Mouse (Mus musculus): ENCODE measurements at regions not wholly inside any gene's neighbourhood (a gene's known extent, or its start where the extent isn't known, plus 50 kb on each side); places are given as distances from the start of the nearest gene placed in this dataset.

DNA sequence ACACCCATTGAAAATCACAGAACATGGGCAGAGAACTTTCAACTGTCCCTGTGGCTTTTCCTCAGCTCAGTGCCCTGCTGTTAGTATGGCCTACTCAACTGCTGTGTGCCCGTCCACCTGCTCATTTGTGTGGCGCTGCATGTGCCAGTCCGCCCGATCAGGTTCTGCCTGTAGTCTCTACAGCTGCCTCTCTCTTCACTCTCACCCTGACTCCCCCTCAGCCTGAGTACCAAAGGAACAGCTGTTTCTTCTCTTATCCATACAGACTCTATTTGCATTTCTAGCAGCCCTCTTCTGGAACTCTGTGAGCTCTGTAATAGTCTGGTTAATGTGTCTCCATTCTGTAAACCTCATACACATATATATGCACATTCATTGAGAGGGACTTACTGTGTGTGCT is 329.1 kb upstream of the Spred2 start:
- DNase-seq (ENCODE audit: low spot score), result no peak

GRCm38 (mm10) chr11:19596336-19596735 is 327.8 kb upstream of the Spred2 start:
- DNase-seq (ENCODE audit: low spot score), result no peak

DNA sequence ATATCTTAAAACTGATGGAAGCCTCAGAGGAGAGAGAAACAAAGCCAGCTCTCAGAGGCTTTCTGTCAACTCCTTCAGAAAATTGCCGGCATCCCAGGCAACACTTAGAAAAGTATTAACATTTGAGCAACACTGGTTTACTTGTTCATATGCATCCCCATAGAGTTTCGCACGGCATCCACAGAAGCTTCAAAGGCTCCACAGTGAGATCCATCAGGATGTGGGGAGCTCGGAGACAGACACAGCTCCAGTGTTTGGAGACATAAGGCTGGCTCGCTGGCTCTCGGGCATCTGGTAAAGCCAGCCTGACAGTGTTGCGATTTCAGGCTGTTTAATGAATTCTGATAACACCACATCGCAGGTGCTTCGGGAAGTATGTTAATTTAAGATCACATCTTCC is 324.7 kb upstream of the Spred2 start:
- no peak for DNase-seq (ENCODE audit: low spot score)

DNA sequence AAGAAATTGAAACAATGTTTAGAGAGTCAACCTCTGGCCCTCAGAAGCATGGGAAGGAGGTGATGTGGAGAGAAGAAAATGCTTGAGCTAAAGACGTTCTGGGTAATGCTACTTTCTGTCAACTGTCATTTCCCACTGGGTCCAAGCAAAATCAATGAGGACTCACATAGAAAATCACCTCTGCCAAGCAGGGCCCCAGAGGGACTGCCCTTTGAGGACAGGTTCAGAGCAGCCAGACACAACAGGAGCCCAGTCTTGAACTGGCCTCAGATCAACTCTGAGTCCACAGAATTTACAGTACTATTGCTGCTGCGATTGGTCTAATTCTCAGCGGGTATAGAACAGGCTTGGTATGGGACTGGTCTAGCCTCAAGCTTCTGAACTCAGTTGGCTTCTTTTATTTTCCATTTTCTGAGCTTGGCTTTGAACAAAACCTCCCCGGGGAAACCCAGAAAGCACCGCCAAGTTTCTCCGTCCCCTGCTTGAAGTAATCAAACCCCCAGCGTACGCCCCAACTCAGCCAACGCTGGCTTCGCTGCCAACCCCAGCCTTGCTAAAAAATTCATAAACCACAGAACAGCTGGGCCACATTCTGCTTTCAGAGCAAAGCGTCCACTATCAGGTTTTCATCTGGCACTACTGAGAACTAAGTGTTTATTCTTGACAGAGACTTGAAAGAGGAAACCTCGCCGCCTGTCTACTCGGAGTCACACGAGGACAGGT is 322.8 kb upstream of the Spred2 start:
- no peak for DNase-seq (ENCODE audit: low spot score)

DNA sequence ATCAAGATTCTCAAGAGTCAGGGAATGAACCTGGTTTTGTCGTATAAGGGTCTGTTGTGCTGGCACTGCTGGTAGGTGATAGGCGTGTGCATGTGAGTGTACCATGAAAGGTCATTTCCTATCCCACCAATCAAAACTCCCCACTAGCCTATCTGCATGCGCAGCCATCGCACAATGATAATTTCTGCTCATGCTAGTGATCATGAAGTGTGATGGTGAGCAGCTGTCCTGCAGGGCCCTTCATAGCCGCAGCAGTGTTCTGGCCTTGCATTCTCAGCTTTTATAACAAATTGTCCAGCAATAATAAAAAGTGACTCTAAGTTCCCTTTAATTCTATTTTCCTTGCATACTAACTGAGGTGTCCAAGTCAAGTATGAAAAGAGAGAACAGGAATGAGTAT is 321.7 kb upstream of the Spred2 start:
- DNase-seq (ENCODE audit: low spot score), result no peak

GRCm38 (mm10) chr11:19605602-19606001 is 318.6 kb upstream of the Spred2 start:
- DNase-seq (ENCODE audit: low spot score), result no peak

GRCm38 (mm10) chr11:19606943-19607342 is 317.2 kb upstream of the Spred2 start:
- DNase-seq (ENCODE audit: low spot score), result no peak

DNA sequence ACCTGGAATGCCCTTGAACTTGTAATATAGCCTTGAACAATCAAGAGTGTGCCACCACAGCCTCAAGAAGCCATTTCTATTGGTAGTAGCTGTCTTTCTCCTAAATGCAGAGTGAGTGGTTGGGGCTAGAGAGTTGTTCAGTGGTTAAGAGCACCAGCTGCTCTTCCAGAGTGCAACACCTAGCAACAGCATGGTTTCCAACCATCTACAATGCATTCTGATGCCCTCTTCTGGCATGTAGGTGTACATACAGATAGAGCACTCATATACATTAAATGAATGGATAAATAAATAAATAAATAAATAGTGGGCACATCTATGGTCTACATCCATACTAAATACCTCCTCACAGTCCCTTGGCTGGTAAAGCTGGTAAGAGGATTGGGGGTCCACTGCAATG is 316.2 kb upstream of the Spred2 start:
- no peak for DNase-seq (ENCODE audit: low spot score)

DNA sequence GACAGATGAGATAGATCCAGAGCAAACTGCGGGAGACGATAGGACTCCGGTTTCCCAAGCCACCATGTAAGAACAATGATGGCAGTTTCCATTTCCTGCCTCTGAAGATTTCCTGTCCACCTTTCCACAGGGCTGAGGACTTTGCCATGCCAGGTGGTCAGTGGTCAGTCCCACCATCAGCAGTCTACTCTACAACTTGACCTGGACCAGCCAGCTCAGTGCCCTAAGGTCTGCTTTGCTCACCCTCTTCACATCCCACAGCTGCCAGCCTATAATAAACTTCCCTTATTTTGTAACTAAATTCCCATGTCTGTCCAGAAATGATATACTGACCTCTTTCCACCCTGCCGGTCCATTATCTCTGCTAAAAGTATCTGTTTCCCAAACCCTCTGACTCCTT is 315.7 kb upstream of the Spred2 start:
- DNase-seq (ENCODE audit: low spot score), result no peak

DNA sequence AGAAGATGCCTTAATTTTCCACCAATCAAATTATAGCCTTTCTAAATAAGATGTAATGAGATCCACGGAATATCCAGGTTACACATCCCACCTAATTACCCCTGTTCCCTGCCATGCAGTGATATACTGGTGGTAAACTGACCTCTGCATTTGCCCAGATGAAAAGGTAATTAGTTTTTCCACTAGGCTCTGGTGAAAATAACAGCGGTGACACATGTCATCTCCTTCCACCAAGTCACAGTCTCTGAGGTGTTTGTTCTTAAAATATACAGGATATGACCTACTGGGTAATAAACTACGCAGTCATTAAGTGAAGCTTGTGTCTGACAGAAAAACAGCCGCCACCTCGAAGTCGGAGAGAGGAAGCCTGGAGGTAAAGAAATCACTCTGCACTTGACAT is 313.6 kb upstream of the Spred2 start:
- DNase-seq (ENCODE audit: low spot score), result no peak

DNA sequence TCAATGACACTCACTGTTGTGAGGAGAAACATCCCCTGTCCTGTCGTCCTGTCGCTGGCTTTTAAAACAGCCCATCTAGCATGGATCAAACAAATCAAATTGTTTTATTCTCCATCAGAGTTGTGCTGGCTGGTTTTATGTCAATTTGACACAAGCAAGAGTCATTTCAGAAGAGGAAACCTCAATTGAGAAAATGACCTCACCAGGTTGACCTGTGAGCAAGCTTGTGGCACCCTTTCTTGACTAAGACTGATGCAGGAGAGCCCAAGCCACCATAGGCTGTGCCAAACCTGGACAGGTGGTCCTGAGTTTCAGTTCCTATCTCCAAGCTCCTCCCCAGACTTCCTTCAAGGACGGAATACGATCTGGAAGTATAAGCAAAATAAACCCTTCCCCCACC is 313.0 kb upstream of the Spred2 start:
- no peak for DNase-seq (ENCODE audit: low spot score)

- DNase-seq (ENCODE audit: low spot score), result no peak
Measured at GRCm38 (mm10) chr11:19616520-19616919, 307.7 kb upstream of the Spred2 start.

DNA sequence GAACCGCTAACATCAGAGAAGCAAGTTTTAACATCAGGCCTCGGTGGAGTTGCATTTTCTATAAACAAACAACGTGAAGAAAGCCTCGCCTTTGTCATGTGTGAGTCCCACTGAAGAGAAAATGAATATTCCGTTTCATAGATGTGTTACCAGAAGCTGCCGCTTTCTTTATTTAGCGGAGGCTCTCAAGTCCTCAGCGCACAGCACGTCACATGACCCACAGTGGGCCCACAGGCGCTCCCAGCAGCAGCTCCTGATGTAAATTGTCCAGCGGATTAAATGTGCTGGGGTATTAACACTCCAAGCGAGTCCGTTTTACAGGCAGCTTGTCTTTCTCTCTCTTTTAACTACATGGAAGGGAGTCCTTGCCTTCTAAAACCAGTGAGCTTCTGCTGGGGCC is 304.7 kb upstream of the Spred2 start:
- no peak for DNase-seq (ENCODE audit: low spot score)

GRCm38 (mm10) chr11:19631055-19631695 is 293.0 kb upstream of the Spred2 start:
- DNase-seq (ENCODE audit: low spot score), result no peak

- no peak for DNase-seq (ENCODE audit: low spot score)
Measured at GRCm38 (mm10) chr11:19632477-19632876, 291.7 kb upstream of the Spred2 start.

DNA sequence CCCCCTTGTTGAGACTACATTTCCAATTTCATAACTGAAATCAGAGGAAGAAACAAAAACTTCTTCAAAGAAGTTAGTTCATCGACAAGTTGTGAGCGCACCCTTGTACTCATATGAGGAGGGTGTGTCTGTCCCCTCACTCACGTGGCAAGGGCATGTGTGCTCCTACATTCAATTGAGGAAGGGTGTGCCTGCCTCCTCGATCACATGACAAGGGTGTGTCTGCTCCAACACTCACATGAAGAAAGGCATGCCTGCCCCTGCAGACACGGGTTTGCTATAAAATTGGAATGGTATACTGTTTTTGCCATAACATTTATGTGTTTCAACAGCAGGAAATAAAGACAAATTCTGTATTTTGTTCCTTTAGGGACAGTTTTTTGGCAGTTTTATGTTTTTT is 290.6 kb upstream of the Spred2 start:
- no peak for DNase-seq (ENCODE audit: low spot score)

GRCm38 (mm10) chr11:19641153-19641552 is 283.0 kb upstream of the Spred2 start:
- DNase-seq (ENCODE audit: low spot score), result no peak

GRCm38 (mm10) chr11:19644116-19644795 is 279.9 kb upstream of the Spred2 start:
- no peak for DNase-seq (ENCODE audit: low spot score)

DNA sequence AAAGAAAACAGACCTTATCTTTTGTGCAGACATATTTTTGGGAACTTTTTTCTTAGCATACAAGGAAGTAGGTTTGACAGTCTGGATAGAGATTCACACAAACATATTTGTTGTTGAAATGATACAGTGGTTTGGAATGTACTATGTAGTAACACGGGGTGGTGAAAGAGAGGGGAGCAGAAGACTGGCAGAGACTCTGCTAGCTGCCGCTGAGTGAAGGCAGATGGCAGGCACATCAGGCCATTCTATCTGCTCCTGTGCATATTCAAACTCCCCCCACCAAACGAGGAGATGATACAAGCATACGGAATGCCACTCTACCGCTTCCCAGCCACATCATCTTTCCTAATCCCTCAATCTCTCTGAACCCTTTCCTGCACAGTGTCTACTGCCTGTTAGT is 279.1 kb upstream of the Spred2 start:
- DNase-seq (ENCODE audit: low spot score), result no peak

DNA sequence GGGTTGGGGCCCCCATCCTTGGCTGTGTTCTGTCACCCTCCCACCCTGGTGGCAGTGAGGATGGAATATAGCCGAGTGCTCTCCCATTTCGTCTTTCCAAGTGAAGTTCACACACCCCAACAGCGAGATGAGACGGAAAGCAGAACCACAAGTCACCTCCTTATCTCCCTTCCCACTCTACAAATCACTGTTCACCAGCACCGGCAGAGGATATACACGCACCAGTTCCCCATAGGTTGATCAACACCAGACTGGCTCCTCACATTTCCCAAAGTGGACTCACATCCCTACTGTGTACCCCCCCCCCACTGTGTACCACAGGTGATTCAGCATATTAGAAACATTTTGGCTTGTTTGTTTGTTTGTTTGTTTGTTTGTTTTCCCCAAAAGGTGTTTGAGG is 272.7 kb upstream of the Spred2 start:
- DNase-seq (ENCODE audit: low spot score), result no peak

GRCm38 (mm10) chr11:19651929-19652328 is 272.2 kb upstream of the Spred2 start:
- no peak for DNase-seq (ENCODE audit: low spot score)

GRCm38 (mm10) chr11:19659511-19659910 is 264.7 kb upstream of the Spred2 start:
- DNase-seq (ENCODE audit: low spot score), result no peak

DNA sequence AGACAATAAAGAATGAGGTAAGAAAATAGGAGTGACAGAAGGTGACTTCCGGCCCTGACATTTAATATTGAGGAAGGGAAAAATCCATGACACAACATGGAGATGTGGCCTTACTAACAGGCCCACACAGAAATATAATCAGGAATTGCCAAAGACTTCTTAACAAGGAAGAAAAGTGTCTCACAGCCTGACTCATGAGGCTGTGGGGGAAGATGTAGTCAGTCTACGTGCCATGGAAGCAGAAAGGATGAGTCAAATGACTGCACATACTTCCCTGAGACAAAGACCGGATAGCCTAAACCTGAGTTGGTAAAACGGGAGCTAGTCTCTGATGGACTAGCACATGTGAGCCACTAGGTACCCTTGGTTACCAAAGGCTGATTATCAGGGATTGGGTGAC is 257.4 kb upstream of the Spred2 start:
- DNase-seq (ENCODE audit: low spot score), result no peak
